In the genomic region with DNA sequence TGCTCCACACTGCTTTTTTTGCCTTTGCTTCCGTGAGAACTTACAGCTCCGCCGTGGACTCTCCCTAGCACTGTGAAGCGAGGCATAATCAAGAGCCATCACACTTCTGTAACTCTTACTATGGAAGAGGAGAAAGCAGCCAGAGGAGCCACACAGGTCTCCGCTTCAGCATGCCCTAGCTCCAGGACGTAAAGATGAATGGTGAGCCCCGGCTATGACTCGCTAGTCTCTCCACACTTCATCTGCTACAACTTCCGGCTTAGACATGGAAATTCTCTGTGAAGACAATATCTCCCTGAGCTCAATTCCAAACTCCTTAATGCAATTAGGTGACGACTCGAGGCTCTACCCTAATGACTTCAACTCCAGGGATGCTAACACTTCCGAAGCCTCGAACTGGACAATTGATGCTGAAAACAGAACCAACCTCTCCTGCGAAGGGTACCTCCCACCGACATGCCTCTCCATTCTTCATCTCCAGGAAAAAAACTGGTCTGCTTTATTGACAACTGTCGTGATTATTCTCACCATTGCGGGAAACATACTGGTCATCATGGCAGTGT, we compare ENCODE assay signal across 8 mouse cellular contexts. TPM values are rescaled to one million over a fixed set of nuclear protein-coding genes. Genes with fewer than 3 reads are reported as not detected.
A peak's percentile ranks its signal among the peaks of the same experiment; 100 is the strongest.
DNase-seq lines count a peak whose midpoint lies in the region; ATAC-seq and TF ChIP-seq lines count a peak whose summit lies in the region.

No protein-coding gene starts in this region.

- H3K79me2 ChIP-seq in macrophage (ENCODE audit: inconsistent target) = no peaks in the 10 kb centered on the region

- H3K9ac ChIP-seq in heart, embryonic 14.5 days (ENCODE audit: low read length) = peak overlapping the region; percentile 71
- peak overlapping the region; percentile 63 for H3K9ac ChIP-seq in heart, embryonic 16.5 days (ENCODE audit: low read length)

- peak overlapping the region; percentile 48 to 61 for H3K4me3 ChIP-seq in heart, embryonic 14.5 days (ENCODE audit: control insufficient read depth in 1 of 2, insufficient read depth in 1 of 2, low read depth in 1 of 2, low read length in 2 of 2)
- H3K4me3 ChIP-seq in bone marrow macrophage, adult 2 months (ENCODE audit: insufficient read depth, low read length) = peak overlapping the region; percentile 62
- peak overlapping the region; percentile 63 for H3K4me3 ChIP-seq in heart, embryonic 16.5 days (ENCODE audit: low read length)
- H3K4me3 ChIP-seq in macrophage (ENCODE audit: inconsistent target) = peak overlapping the region; percentile 37

- no peak for ATAC-seq in heart, embryonic 14.5 days (ENCODE audit: insufficient number of reproducible peaks, insufficient read depth, low FRiP score, low read depth)
- no peak for ATAC-seq in heart, embryonic 16.5 days (replicated peaks; ENCODE audit: extremely low read depth, insufficient read depth, low FRiP score)
- no peak for ATAC-seq in monocyte, adult 5-6 weeks (replicated peaks; ENCODE audit: insufficient number of reproducible peaks, low FRiP score, low TSS enrichment, poor library complexity, severe bottlenecking)

- H3K36me3 ChIP-seq in heart, embryonic 14.5 days (ENCODE audit: control insufficient read depth, insufficient read depth, low read length) = no peaks in the 10 kb centered on the region
- H3K36me3 ChIP-seq in heart, embryonic 16.5 days (ENCODE audit: control insufficient read depth, insufficient read depth) = no peaks in the 10 kb centered on the region
- H3K36me3 ChIP-seq in macrophage (ENCODE audit: inconsistent target) = no peaks in the 10 kb centered on the region

- peaks cover 18 to 20% of the 10 kb centered on the region in 2 experiments for H3K4me1 ChIP-seq in heart, embryonic 14.5 days (ENCODE audit: control insufficient read depth in 2 of 2, insufficient read depth in 2 of 2, low read length in 2 of 2)
- peaks cover 20% of the 10 kb centered on the region for H3K4me1 ChIP-seq in bone marrow macrophage, adult 2 months (ENCODE audit: control insufficient read depth, insufficient read depth, low read length)
- peaks cover 22% of the 10 kb centered on the region for H3K4me1 ChIP-seq in heart, embryonic 16.5 days (ENCODE audit: control insufficient read depth, insufficient read depth, low read length)

- peak overlapping the region; percentile 89 for H3K4me2 ChIP-seq in heart, embryonic 14.5 days (ENCODE audit: low read length)
- H3K4me2 ChIP-seq in heart, embryonic 16.5 days (ENCODE audit: low read depth, low read length) = peak overlapping the region; percentile 80

- 25% methylated on average over 17 of the region's 17 CpGs for WGBS in heart, embryonic 14.5 days
- WGBS in heart, embryonic 16.5 days = 22% methylated on average over 17 of the region's 17 CpGs
- WGBS in macrophage (ENCODE audit: missing documents) = 9% methylated on average over 17 of the region's 17 CpGs

- no peaks in the 10 kb centered on the region for H3K27me3 ChIP-seq in heart, embryonic 14.5 days (ENCODE audit: control insufficient read depth, insufficient read depth, low read length)
- no peaks in the 10 kb centered on the region for H3K27me3 ChIP-seq in heart, embryonic 16.5 days (ENCODE audit: control insufficient read depth, insufficient read depth, low read length)

- H3K27ac ChIP-seq in heart, embryonic 14.5 days (replicated peaks in 1 of 2; ENCODE audit: control insufficient read depth in 1 of 2, insufficient read depth in 1 of 2, low read depth in 2 of 2, low read length in 2 of 2) = no peak overlapping the region
- H3K27ac ChIP-seq in bone marrow macrophage, adult 2 months (ENCODE audit: insufficient read depth, low read depth, low read length) = no peak overlapping the region
- H3K27ac ChIP-seq in heart, embryonic 16.5 days (ENCODE audit: low read length) = no peak overlapping the region
- peak overlapping the region; percentile 13; the same call in 1 of the 2 replicates for H3K27ac ChIP-seq in macrophage

- TF ChIP-seq POLR2A in bone marrow macrophage, adult 2 months (IDR thresholded peaks at IDR 0.05; ENCODE audit: borderline replicate concordance, low read depth, low read length) = no peak

- DNase-seq in heart, postnatal 4 days = no peak
- no peak for DNase-seq in adrenal gland, postnatal 36 days
- no peak for DNase-seq in right cerebral cortex, postnatal 14 days

- TF ChIP-seq CTCF in bone marrow macrophage, adult 2 months (IDR thresholded peaks at IDR 0.05; ENCODE audit: low read depth, low read length) = no peak

- H3K9me3 ChIP-seq in heart, embryonic 14.5 days (ENCODE audit: control insufficient read depth, low read length) = no peaks in the 10 kb centered on the region
- no peaks in the 10 kb centered on the region for H3K9me3 ChIP-seq in heart, embryonic 16.5 days (replicated peaks; ENCODE audit: control insufficient read depth, low read length)

RNA-seq across cellular contexts. Expression of gene Htr2a, which starts 1.1 kb away (rescaled TPM):
- polyA plus RNA-seq in heart, embryonic 14.5 days (2014; fragmentation: Nextera tagmentation; extraction: Ambion mirVana) = 1.2 and 1.5 TPM in 2 replicates
- total RNA-seq in heart, postnatal 4 days (2021) = 1 to 10 TPM; 1.0 to 1.4 TPM
- 0.19 and 0.47 TPM in 2 replicates for polyA plus RNA-seq in bone marrow macrophage, adult 2 months (2012; ENCODE audit: insufficient read depth, insufficient read length, missing spikeins)
- 0.79 and 0.88 TPM in 2 replicates for polyA plus RNA-seq in heart, embryonic 16.5 days (2015; fragmentation: Nextera tagmentation; extraction: Ambion mirVana)
- total RNA-seq in macrophage (2018; cell fraction: chromatin; rRNA removed) = 10 to 100 TPM in 3 of 26 experiments, 1 to 10 TPM in 14, under 1 TPM in 9; 0.50 to 18.0 (median 1.4) TPM
- 1 to 10 TPM in 11 of 26 experiments, under 1 TPM in 15; 0.37 to 9.6 (median 0.85) TPM for total RNA-seq in macrophage (2018; cell fraction: cytosol; rRNA removed)
- total RNA-seq in macrophage (2018; cell fraction: nucleus; rRNA removed) = 10 to 100 TPM in 5 of 26 experiments, 1 to 10 TPM in 18, under 1 TPM in 3; 0.72 to 19.0 (median 2.6) TPM
- 0.14 to 0.44 TPM (median 0.24 TPM) in 3 replicates for polyA plus RNA-seq in macrophage (2018)
- total RNA-seq in monocyte, adult 5-6 weeks (2017) = 0.10 TPM in 1 of 3 replicates, not detected in the others
- under 1 TPM; 0.03 to 0.10 TPM for total RNA-seq in adrenal gland, postnatal 36 days (2021)
